Mouse (Mus musculus): ENCODE results near the gene Cmc2.

Cmc2 gene

DNA sequence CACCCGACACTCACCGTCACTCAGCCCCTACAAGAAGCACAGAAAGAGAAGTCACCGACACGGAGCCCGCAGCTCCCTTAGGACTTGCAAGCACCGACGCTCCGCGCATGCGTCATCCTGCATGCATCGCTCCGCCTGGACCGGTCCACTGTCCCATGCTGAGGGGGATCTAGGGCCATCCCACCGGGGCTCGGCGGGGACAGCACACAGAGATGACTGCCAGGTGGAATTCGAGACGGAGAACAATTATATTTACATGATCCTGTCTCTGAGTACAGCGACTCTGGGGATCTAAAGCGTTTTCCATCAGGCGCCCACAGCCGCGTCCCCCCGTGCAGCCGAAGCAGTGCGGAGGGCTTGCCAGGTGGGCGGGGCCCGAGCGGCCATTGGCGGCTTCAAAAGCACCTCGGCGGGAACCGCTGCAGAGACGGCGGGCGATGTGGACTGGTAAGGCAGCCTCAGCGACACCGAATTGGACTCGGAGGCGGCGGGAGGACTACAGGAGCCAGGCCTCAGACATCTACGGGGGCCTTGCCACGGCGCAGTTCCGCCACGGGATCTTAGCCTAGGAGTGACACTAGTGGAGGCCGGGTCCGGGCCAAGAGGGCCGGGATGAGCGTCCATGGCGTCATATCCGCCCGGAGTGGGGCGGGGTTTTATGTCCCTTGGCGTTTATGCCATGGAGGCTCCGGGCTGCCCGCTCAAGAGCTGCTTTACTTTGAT is at the start of gene Cmc2, which contains the start of gene Cenpn:
Gene Cmc2 (minus strand): TSS at position 119 of the 723 bp plus-strand sequence.
Gene Cenpn (plus strand): TSS at position 394 of the 723 bp plus-strand sequence.
- peak; percentile 98 for DNase-seq (ENCODE audit: low read depth, low spot score)

DNA sequence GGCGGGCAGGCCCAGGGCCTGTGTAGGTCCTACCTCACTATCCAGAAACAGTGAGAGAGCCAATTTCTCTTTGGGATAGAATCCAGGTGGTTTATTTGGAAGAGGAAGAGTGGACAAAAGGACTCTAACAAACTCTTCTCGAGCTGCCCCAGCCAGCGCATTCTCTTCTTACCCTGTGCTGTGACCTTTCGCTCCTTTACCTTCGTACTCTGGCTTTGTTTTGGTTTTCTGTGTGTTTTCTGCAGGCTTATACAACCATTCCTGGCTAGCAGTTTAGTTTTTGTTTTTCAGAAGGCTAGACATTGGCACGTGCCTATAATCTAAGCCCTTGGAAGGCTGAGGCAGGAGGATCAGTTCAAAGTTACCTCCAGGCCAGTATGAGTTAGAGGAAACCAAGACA is 48.3 kb upstream of the Cmc2 start:
- no peak for DNase-seq (ENCODE audit: low read depth, low spot score)

DNA sequence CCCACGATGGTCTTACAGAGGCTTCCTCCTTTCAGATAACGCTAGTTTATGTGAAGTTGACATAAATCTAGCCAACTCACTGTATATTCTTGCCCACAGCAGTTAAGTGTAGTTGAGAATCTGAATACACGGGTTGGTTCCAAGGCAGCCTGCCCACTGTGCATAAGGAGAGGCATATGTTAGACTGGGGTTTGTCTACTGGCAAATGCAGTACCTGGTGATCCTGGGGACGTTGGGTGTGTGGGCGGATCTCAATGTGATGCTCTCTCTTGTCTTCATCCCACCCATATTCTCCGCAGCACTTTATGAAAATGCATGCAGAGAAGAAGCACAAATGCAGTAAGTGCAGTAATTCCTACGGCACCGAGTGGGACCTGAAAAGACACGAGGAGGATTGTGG is 33.2 kb upstream of the Cmc2 start:
- DNase-seq (ENCODE audit: low read depth, low spot score), result no peak

DNA sequence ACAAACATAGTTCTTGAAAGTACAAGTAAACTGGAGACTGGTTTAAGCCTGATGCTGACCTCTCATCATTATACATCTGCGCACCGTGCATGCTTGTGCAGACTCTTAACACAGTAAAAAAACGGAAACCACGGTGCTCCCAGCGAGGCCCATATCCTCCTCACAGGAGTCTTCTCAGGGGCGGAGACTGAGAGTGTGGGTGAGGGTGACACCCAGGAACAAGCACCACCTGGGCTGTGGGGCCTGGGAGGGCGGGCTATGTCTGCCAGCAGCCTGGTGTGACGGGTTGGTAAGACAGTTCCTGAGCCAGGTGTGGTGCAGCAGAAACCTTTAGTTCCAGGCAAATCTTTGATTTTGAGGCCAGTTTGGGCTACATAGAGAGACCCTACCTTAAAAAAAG is 31.2 kb upstream of the Cmc2 start:
- DNase-seq (ENCODE audit: low read depth, low spot score), result no peak

DNA sequence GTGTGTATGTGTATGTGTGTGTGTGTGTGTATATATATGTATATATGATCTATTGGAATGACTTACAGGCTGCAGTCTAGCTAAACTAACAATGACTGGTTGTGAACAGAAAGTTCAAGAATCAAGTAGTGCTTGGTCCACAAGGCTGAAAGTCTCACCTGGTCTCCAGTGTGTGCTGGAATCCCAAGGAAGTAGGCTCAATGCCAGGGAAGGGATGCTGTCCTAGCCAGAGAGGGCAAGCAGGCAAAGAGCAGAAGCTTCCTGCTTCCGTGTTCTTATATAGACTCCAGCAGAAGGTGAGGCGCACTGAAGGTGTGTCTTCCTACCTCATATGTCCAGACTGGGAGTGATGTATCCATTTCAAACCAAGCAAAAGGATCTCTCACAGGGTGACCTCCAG is 30.5 kb upstream of the Cmc2 start:
- no peak for DNase-seq (ENCODE audit: low read depth, low spot score)

DNA sequence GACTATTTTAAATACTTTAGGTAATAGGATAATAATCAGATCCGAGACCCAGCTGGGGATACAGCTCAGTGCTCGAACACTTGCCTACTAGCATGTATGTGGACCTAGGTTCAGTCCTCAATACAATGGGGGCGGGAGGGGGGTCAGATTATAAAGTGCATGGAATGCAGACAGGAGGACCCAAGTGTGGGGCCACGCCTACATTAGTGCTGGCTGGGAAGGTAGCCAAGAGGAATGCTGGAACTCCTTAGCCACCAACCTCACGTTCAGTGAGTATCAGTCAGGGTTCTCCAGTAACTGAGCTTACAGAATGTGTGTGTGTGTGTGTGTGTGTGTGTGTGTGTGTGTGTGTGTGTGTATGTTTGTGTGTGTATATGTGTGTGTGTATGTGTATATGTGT is 30.1 kb upstream of the Cmc2 start:
- DNase-seq (ENCODE audit: low read depth, low spot score), result peak; percentile 74

DNA sequence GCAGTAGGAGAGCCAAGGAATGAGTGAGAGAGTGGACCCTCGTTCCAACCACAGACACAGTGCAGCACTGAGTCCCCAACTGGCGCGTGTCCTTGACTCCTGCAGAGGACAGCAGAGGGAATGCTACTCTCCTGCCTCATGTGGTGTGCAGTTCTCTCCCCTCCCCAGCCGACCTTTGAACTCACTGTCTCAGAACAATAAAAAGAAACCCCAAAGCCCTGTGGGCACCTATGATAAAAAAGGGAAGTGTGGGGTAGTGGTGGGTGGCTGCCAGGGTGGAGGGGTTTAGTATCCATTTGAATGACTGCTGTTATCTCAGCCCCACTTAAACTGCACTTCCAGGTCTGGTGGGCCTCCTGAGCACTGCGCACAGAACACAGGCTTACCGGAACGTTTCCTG is 26.3 kb upstream of the Cmc2 start:
- DNase-seq (ENCODE audit: low read depth, low spot score), result no peak

DNA sequence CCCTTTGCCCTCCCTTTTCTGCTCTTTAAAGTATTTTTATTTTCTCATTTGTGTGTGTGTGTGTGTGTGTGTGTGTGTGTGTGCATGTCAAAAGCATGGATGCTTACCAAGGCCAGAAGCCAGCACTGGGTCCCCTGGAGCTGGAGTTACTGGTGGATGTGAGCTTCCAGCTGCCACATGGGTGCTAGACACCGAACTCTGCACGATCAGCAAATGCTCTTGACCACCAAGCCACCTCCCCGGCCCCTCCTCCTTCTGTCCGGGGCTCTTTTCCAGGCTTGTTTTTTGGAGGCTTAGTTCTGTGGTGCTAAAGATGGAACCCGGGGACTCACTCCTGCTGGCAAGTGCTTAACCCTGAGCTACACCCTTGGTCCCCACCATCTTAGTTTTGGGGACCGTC is 25.6 kb upstream of the Cmc2 start:
- no peak for DNase-seq (ENCODE audit: low read depth, low spot score)

DNA sequence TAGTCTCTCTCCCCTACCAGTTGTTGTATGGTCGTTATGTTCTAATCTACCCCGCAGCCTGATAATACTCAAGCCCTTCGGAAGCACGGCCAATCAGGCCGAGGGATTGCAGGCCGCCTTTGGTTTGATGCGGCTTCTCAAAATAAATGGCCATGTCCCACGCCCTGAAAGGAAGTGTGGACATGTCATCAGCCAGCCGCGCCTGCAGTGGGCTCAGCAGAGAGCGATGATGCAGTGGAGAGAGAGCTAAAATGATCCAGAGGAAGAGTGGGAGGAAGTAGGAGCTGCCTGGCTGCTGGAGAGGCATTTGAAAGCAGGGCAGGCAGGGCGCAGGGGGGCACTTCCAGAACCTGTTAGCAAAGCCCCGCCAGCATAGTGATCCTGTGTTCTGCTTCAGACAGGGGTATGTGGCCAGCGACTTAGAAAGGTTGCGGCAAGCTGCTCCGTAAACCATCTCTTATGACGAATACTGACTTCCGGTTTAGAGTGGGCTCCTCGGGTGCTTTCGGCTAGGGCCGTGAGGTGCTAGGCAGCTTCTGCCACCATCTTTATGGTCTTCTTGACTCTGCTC is 25.1 kb upstream of the Cmc2 start:
- DNase-seq (ENCODE audit: low read depth, low spot score), result no peak

DNA sequence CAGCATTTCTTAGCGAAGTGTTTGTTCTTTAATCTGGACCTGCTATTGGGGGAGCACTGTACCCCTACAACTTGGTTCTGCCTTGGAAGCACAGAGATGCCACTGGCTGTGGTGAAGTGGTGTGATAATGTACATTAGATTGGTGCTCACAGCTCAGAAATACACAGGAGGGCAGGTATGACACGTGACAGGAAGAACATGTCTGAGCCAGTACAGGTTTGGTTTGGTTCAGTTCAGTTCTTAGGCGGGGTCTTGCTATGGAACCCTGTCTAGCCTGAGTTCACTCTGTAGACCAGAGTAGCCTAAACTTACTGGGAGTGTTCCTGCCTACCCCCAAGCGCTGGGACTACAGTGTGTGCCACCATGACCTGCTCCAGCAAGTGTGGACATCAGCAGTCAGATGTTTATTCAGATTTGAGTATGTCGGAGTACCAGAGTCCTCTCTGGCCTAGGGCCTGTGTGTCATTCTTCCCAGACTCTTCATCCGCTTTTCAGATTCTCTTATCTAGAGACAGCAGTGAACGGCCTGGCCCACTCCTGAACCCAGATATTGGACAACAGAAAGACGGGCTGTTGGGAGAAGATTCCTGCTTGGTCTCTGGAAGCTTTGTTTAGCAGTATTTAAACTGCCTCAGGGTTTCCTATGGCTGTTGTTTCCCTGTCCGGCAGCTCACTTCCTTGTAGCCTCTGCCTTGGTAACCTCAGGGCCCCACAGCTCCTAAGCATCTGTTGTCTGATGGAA is 24.1 kb upstream of the Cmc2 start:
- no peak for DNase-seq (ENCODE audit: low read depth, low spot score)

DNA sequence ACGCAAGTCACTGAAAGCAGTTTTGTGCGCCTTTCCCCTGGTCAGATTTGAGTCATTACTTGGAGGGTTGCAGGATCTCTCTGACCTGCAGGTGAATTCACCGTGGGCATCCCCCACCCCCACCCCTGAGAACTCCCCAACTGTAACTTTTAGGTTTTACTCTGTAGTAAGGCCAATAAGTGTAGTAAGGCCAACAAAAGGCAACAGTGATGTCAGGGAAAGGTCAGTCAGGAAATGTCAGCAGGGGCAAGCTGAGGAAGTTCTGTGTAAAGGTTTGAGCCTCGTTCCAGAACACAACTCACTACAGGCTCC is 23.1 kb upstream of the Cmc2 start:
- DNase-seq (ENCODE audit: low read depth, low spot score), result no peak

DNA sequence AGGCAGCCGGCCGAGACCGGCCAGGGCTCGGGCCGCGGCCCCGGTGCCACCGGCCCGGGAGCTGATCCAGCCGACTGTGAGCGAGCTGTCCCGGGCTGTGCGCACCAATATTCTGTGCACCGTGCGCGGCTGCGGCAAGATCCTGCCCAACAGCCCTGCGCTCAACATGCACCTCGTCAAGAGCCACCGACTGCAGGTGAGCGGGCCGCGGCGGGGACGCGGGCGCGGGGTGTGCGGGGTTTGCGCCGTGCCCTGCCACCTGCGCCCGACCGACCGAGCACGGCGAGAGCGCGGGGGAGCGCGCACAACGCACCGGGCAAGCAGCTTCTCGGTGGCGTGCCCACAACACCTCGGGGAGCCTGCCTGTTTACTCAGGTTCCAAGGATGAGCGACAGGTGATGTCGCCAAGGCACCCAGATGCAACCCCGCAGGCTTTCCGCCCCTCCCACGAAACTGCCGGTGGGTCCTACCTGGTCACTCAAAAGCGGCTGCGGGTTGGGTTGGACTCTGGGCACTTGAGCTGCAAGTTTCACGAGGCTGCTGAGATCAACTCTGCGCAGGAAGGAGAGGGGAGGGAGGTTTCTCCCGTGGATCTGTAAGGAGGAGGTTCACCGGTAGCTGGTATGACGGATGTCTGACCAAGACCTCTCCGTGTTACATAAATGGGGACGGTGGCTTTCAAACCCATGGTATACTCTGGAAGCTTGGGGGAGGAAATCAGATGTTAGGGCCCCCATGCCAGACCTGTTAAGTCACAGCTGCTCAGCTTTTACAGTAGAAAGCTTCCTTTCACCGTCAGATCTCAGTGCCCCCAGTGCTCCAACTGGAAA is 22.5 kb upstream of the Cmc2 start:
- peak; percentile 56 for DNase-seq (ENCODE audit: low read depth, low spot score)

DNA sequence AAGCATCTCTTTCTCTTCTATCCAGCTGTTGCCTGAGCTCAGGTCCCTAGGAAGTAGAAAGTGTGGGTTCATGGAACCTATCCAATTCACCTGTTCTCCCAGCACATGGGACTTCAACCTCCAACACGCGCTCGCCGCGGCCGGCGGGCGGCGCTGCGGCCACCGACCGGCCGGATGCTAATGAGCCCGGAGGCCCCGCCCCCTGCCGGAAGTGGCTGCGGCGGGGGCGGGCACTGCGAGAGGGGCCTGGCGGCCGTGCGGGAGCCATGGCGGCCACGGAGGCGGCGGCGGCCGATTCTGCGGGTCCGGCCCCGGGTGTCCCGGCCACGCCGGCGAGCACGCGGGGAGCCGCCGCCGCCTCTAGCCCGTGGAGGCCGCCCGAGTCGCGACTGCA is 21.9 kb upstream of the Cmc2 start, which contains the start of gene Atmin:
Gene Atmin (plus strand): TSS at position 233 of the 394 bp plus-strand sequence.
- DNase-seq (ENCODE audit: low read depth, low spot score), result peak; percentile 86

DNA sequence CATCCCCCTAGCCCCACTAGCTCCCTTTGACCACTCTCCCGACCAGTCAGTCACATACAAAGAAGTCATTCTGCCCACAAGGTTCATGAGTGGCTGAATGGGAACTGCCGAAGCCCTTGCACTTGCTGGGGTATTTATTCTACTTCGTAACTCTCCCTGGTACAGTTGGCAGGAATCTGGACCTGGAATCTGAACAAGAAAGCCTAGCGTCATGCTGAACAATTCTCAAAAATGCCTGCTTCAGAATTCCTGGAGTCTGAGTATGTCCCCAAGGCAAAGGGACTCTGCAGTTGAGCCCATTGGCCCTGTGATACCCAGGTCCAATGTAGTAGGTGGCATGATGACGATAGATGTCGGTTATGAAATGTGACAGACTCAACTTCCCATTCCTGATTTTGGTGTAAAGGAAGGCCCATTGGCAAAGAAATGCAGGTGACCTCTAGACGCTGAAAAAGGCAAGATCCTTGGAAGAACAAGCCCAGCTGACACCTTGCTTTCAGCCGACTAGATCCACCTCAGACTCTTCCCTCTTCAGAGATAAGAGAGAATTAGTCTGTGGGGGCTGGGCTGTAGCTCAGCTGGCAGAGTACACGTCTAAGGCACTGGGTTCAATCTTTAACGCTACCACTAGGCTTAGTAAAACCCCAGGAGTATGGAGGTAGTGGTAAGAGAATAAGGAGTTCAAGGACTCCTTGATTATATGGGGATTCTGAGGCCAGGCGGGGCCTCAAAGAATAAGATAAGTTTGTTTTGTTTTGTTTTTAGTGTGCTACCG is 21.2 kb upstream of the Cmc2 start:
- no peak for DNase-seq (ENCODE audit: low read depth, low spot score)

DNA sequence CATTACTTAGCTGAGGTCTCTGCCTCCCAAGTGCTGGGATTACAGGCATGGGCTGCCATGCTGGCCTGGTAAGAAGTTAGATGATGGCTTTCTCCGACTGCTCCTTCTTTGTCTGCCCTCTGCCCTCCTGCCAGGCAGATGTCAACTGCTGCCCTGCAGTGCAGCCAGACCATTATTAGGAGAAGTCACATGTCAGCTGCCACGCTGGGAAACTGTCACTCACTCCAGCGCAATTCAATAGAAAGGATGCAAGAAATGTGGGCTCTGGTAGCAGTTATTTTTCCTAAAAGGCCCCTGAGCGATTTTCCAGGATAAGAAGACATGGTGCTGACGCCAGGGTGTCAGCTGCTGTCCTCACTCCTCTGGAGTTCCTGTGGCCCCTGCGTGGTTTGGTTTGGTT is 14.3 kb upstream of the Cmc2 start:
- DNase-seq (ENCODE audit: low read depth, low spot score), result no peak

DNA sequence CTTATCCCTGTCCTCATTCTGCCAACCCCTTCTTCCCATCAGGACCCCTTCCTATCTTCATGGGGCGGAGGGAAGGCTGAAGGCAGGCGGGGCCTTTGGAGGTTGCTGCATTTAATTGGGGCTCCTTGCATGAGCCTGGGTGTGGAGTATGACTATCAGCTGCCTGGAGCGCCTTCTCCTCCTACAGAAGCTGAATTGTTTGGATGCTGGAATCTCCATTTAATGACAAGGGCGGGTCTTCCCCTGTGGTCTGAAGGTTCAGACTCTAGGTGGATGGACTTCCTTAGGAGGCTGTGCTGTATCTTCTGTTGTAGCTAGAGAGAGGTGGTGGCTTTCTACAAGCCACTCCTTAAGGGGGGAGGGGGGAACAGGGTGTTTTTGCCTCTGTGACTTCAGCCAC is 13.7 kb upstream of the Cmc2 start:
- DNase-seq (ENCODE audit: low read depth, low spot score), result no peak

DNA sequence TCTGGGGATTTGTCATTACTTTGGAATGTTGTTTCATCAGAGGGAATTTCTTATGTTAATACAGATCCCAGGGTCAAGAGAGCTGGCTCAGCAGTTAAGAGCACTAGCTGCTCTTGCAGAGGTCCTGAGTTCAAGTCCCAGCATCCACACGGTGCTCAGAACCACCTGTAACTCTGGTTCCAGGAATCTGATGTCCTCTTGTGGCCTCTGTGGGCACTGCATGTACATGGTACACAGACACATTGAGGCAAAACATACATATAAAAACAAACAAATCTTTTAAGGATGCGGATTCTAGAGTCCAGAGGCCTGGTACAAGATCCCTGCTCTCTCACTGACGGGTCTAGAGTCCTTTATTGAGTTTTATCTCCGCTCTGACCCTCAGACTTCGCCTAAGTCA is 7.3 kb upstream of the Cmc2 start:
- peak; percentile 59 for DNase-seq (ENCODE audit: low read depth, low spot score)

DNA sequence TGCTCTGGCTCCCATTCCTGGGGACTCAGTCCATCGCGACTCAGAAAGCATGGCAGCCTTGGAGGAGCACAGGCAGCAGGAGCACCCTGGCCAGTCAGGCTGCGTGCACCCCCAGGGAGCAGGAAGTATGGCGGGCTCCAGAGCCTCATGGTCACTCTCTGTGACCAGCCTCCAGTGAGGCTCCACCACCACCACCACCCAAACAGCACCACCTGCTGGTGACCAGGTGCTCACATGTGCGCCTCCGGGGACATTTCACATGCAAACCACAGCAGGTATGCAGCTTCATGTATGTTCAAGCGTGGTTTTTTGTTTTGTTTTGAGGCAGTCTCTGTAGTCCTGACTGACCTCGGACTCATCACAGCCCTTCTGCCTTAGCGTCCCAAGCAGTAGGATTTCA is 6.6 kb upstream of the Cmc2 start:
- peak; percentile 58 for DNase-seq (ENCODE audit: low read depth, low spot score)

DNA sequence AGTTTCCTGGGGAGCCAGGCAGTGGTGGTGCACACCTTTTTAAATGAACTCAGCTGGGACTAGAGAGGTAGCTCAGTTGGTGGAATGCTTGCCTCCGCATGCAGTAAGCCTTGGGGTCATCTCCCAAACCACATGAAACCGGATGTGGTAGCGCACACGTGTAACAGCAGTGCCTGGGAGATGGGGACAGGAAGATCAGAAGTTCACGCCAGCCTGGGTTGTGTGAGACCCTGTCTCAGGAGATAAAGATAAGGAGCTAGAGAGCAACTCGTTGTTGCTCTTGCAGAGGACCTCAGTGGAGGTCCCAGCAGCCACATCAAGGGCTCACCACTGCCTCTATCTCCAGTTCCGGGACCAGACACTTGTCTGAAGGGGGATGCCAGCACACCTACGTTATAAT is 2.3 kb upstream of the Cmc2 start:
- DNase-seq (ENCODE audit: low read depth, low spot score), result no peak

DNA sequence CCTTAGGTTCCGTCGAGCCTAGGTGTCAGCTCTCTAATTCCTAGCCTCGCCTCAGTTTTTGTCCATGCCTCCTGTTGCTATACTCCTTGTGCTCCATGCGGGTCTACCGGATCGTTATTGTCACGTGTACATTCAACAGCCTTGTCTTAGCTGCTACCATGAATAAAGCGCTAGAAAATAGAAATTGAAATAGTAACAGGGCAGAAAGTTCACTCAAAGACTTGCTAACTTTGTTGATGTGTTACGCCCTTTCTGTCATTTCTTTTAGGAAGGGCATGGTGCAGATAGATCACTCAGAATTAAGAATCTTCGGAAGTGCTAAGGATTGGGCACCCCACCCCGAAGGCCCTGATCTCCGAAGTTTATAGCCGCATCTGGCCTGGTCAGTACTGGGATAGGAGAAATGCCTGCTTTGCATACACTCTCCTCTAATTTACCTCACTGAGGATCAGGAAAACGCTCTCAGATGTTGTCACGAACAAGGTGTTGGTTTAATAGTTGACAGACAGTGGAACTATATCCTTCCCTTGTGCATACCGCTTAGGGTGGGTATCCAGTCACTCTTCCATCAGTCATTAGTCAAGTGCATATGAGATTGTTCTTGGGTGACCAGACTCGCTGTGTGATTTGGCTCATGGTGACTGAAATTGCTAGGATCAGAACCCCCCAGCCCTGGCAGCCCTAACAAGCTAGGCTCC is 954 bp upstream of the Cmc2 start:
- no peak for DNase-seq (ENCODE audit: low read depth, low spot score)

DNA sequence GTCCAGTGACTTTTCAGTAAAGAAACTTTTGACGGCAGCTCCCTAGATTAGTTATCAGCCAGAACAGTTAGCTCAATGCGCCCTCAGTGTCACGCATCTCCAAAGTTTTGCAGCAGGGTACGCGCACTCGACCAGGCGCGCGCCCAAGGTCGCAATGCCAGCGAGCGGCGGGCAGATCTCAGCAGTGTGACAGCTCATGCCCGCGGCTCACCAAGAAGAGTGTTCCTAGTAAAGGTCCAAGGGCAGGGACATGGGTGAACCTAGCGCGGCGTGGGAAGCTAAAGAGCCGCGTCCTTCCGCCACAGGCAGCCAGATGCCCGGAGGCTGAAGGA is 284 bp downstream of the Cmc2 start:
- no peak for DNase-seq (ENCODE audit: low read depth, low spot score)

Data from 3T3-L1 (cell line).